Mouse (Mus musculus) left cerebral cortex, adult 18-20 months (tissue): Measurements from ENCODE around the gene Serpinb9b. TPM values are rescaled to one million over a fixed set of nuclear protein-coding genes. Genes with fewer than 3 reads are reported as not detected.
"Not testable (repeated sequence)": the region's sequence is repeated elsewhere in the genome, so short reads cannot be mapped to it uniquely, and the experiment has no call there.

Experiments
- DNase-seq, 2 experiments: peaks; one replicate each; pipeline ENCODE4 v3.0.0; 2021 to 2022; ENCODE audit warnings: low spot score in 2 of 2, mixed read lengths in 1 of 2
- long read RNA-seq, 2 experiments: library from polyadenylated mRNA; stranded (forward); transcript quantifications; one replicate each; pipeline ENCODE4 v2.0.0; 2021
- total RNA-seq, 2 experiments: library from RNA; stranded (reverse); gene quantifications; 2 replicates each; pipeline ENCODE4 v1.2.3; 2021

Gene Serpinb9b
- total RNA-seq = not detected
- long read RNA-seq, experiment 1 = 0 reads
- long read RNA-seq, experiment 2 = 0 reads

- DNase-seq = no peak
These were observed at the start of gene Serpinb9b for GRCm38 (mm10) chr13:33027244-33027643. Gene Serpinb9b (plus strand): TSS chr13:33027416.

GRCm38 (mm10) chr13:32982556-32983042 is 44.6 kb upstream of the Serpinb9b start:
- DNase-seq = no peak

- DNase-seq = no peak
These were observed 41.0 kb upstream of the Serpinb9b start for GRCm38 (mm10) chr13:32986256-32986655.

GRCm38 (mm10) chr13:32993152-32993893 is 33.9 kb upstream of the Serpinb9b start:
- DNase-seq = no peak

GRCm38 (mm10) chr13:32993894-32994242 is 33.3 kb upstream of the Serpinb9b start:
- no peak for DNase-seq

- DNase-seq = no peak
These were observed 32.2 kb upstream of the Serpinb9b start for GRCm38 (mm10) chr13:32995051-32995450.

- no peak for DNase-seq
These were observed 25.9 kb upstream of the Serpinb9b start for GRCm38 (mm10) chr13:33001341-33001740.

- no peak for DNase-seq
These were observed 24.3 kb upstream of the Serpinb9b start, which contains the start of gene Serpinb9 for GRCm38 (mm10) chr13:33002950-33003349. Gene Serpinb9 (plus strand): TSS chr13:33003250.

GRCm38 (mm10) chr13:33003523-33004413 is 23.4 kb upstream of the Serpinb9b start:
- DNase-seq = peak in 1 of 2 experiments; percentile 2

GRCm38 (mm10) chr13:33004414-33005105 is 22.7 kb upstream of the Serpinb9b start:
- DNase-seq = peak; percentile 78 to 84

- DNase-seq = no peak
These were observed 21.6 kb upstream of the Serpinb9b start for GRCm38 (mm10) chr13:33005501-33006075.

GRCm38 (mm10) chr13:33006555-33006954 is 20.7 kb upstream of the Serpinb9b start:
- no peak for DNase-seq

- DNase-seq = no peak
These were observed 14.8 kb upstream of the Serpinb9b start for GRCm38 (mm10) chr13:33012395-33012794.

GRCm38 (mm10) chr13:33013271-33013670 is 13.9 kb upstream of the Serpinb9b start:
- no peak for DNase-seq

GRCm38 (mm10) chr13:33022371-33022770 is 4.8 kb upstream of the Serpinb9b start:
- DNase-seq = no peak

GRCm38 (mm10) chr13:33026427-33027057 is 674 bp upstream of the Serpinb9b start:
- no peak for DNase-seq

- no peak for DNase-seq
These were observed 930 bp downstream of the Serpinb9b start for GRCm38 (mm10) chr13:33028146-33028545.

- no peak for DNase-seq
These were observed 1.3 kb downstream of the Serpinb9b start for GRCm38 (mm10) chr13:33028550-33028949.

GRCm38 (mm10) chr13:33029478-33029877 is 2.3 kb downstream of the Serpinb9b start:
- not testable (repeated sequence) for DNase-seq

GRCm38 (mm10) chr13:33030281-33030680 is 3.1 kb downstream of the Serpinb9b start:
- no peak for DNase-seq
